Mouse (Mus musculus) heart, postnatal 0 days (tissue): ENCODE results near the gene Wfdc5.

Source experiments
- CTCF ChIP-seq: IDR thresholded peaks from 2 replicates; pipeline ENCODE4 v1.5.1; 2016; ENCODE audit warnings: antibody characterized with exemption, control low read depth, low read depth
- EP300 ChIP-seq: IDR thresholded peaks from 2 replicates; pipeline ENCODE4 v1.6.1; 2016; ENCODE audit warnings: antibody characterized with exemption, low read depth

DNA sequence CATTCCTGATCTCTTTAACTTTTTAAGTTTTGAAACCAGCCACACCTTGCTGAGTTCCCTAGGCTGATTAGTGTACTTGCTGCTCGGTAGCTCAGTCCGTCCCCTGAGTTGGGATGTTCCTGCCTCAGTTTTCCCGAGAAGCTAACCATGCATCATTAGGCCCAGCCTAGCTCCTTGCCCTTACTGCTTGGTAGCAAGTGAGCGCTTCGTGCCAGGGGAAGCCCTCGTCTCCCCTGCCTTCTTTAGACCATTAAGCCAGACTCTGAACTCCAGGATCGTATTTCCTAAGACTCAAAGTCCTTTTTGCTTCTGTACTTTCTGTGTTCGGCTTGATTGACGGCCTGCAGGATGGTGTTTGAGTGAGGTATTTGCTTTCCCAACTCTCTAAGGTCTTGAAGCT lies 798 bp upstream of the Wfdc5 start:
- TF ChIP-seq CTCF (no peak), EP300 (no peak)
